Mouse (Mus musculus): ENCODE results near the gene Polr2h.

Gene Polr2h

GRCm38 (mm10) chr16:20701729-20702521, 15.5 kb upstream of the Polr2h start:
- no peak for DNase-seq (ENCODE audit: low spot score)

GRCm38 (mm10) chr16:20702522-20702893, 15.0 kb upstream of the Polr2h start:
- DNase-seq (ENCODE audit: low spot score) = peak; percentile 74

GRCm38 (mm10) chr16:20703071-20703470, 14.4 kb upstream of the Polr2h start:
- no peak for DNase-seq (ENCODE audit: low spot score)

- DNase-seq (ENCODE audit: low spot score) = no peak
These were observed 13.6 kb upstream of the Polr2h start for GRCm38 (mm10) chr16:20703699-20704400.

GRCm38 (mm10) chr16:20705786-20706185, 11.7 kb upstream of the Polr2h start:
- DNase-seq (ENCODE audit: low spot score) = no peak

- DNase-seq (ENCODE audit: low spot score) = peak; percentile 77
These were observed 10.9 kb upstream of the Polr2h start for GRCm38 (mm10) chr16:20706407-20707055.

GRCm38 (mm10) chr16:20708220-20708938, 9.1 kb upstream of the Polr2h start:
- DNase-seq (ENCODE audit: low spot score) = no peak

- DNase-seq (ENCODE audit: low spot score) = no peak
These were observed 8.3 kb upstream of the Polr2h start for GRCm38 (mm10) chr16:20708939-20709734.

- no peak for DNase-seq (ENCODE audit: low spot score)
These were observed 7.1 kb upstream of the Polr2h start for GRCm38 (mm10) chr16:20710370-20710769.

GRCm38 (mm10) chr16:20710810-20711209, 6.7 kb upstream of the Polr2h start:
- DNase-seq (ENCODE audit: low spot score) = no peak

GRCm38 (mm10) chr16:20712190-20712589, 5.3 kb upstream of the Polr2h start:
- DNase-seq (ENCODE audit: low spot score) = no peak

GRCm38 (mm10) chr16:20712889-20713288, 4.6 kb upstream of the Polr2h start:
- DNase-seq (ENCODE audit: low spot score) = no peak

- no peak for DNase-seq (ENCODE audit: low spot score)
These were observed 3.0 kb upstream of the Polr2h start for GRCm38 (mm10) chr16:20714307-20715080.

- peak; percentile 26 for DNase-seq (ENCODE audit: low spot score)
These were observed 2.3 kb upstream of the Polr2h start for GRCm38 (mm10) chr16:20715161-20715560.

- peak; percentile 24 for DNase-seq (ENCODE audit: low spot score)
These were observed 1.9 kb upstream of the Polr2h start for GRCm38 (mm10) chr16:20715566-20715965.

- DNase-seq (ENCODE audit: low spot score) = peak; percentile 76
These were observed 1.3 kb upstream of the Polr2h start for GRCm38 (mm10) chr16:20715976-20716840.

- DNase-seq (ENCODE audit: low spot score) = no peak
These were observed 654 bp upstream of the Polr2h start for GRCm38 (mm10) chr16:20716841-20717180.

GRCm38 (mm10) chr16:20717978-20718670, 659 bp downstream of the Polr2h start:
- peak; percentile 51 for DNase-seq (ENCODE audit: low spot score)

- DNase-seq (ENCODE audit: low spot score) = no peak
These were observed 4.3 kb downstream of the Polr2h start for GRCm38 (mm10) chr16:20721808-20722207.
